Mouse (Mus musculus) left cerebral cortex, adult 11 months (tissue): Measurements from ENCODE around the gene Pde1b.

Source experiments
- DNase-seq: peaks from one replicate; pipeline ENCODE4 v3.0.0; 2022; ENCODE audit warnings: low spot score

Gene Pde1b

GRCm38 (mm10) chr15:103509317-103509716 lies 6.5 kb downstream of the Pde1b start:
- no peak for DNase-seq

DNA sequence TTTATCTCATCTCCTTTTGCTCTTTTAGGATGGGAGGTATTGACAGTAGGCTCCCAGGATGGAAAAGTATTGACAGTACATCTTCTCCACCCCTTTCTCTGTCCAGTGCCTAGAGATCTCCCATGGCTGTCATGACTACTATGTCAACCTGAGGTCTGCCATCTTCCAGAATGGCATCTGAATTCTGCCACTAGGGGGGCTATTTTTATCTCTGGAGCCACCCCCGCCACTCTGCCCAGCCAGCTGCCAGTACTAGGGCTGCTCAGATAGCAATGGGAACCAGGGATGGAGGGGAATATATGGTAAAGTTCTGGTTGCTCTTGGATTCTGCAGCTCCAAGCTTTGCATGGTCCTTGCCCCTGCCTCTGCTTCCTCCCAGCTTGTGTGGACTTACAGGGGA lies 8.8 kb downstream of the Pde1b start:
- no peak for DNase-seq

GRCm38 (mm10) chr15:103513621-103514031 lies 10.8 kb downstream of the Pde1b start:
- DNase-seq = no peak

DNA sequence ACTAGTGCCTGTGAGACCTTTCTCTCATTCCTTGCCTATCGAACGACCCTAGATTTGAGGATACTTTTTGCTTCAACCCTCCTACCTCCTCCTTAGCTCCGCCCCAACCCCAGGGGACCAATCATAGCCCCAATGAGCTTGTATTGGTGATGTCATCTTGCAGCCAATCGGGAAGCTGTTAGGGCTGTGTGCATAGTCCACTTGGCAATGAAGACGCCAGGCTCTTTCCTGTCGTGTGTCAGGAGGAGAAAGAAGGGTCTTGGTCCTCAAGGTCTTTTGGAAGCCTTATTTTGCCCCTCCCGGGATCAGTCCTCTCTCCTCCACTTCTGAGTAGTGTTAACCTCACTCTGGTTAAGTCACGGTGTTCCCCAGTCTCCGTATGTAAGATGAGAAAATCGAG lies 11.3 kb downstream of the Pde1b start:
- DNase-seq = peak; percentile 66

- DNase-seq = no peak
Observed at GRCm38 (mm10) chr15:103514914-103515313, 12.1 kb downstream of the Pde1b start.

DNA sequence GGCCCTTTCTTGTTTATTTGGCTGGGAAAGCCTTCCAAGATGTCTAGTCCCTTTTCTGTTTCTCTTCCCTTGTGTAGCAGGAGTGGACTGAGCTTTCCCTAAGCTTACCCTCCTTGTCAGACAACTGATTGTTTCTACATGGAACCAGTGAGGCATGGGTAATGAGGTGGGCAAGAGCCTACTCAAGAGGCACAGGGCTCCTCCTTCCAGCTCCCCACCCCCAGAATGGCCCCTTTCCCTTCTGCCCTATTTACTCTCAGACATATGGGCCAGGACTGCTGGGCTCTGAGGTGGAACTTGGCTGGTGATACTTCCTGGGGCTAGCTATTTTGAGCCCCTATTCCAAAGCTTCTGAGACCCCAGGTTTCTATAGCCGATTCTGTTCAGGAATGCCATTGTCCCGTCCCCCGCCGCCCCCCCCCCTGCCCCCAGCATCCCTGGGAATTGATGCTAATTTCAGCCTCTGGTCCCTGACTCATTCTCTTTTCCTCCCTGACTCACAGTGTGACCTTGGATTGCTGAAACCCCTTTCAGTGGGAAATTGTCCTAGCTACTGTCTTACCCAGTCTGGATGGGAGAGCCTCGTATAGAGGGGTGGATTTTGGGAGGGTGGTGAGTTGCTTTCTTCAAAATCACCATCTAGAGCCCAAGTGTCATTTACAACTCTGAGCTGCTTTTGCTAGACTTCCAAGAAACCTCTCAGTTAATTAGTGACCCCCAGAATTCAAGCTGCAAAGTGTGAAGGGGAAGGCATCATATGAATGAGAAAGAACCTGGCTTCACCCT lies 16.0 kb downstream of the Pde1b start:
- no peak for DNase-seq

DNA sequence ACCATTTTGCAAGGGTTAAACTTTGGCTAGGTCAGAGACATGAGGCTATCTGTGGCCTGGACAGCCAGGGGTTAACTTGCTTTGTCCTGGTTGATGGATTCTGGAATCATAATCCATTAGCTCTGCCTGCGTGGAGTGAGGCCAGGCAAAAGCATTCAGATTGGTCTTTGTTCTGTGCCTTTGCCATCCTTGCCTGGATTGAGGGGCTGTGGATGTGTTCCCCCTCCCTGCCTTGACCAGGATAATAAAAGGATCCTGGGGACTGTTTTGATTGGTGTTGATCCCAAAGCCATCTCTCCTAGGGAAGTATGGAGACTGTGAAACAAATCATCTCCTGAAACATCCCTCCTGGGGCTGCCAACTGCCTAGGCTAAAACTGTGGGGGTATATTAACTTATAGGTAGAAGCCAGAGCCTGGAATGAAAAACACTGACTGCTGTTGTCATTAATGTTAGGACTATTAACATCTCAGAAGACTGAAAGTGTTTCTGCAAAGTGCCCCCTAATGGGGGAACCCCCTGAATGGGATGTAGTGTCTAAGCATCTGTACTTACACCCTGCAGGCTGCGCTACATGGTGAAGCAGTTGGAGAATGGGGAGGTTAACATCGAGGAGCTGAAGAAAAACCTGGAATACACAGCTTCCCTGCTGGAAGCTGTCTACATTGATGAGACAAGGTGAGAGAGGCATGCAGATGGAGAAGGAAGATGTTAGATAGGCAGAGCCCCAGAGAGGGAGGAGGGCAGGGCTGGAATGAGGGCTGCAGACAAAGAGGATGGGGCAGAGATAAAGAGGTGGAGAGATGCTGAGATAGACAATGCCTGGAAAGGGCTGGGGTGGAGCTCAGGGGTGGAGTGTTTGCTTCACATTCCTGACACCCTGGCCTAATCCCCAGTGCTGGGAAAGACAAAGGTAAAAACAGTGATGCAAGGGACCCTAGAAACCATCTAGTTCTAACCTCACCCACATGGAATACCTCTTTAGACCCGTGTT lies 16.8 kb downstream of the Pde1b start:
- no peak for DNase-seq

GRCm38 (mm10) chr15:103522458-103523099 lies 19.7 kb downstream of the Pde1b start:
- DNase-seq = no peak

GRCm38 (mm10) chr15:103523156-103523555 lies 20.3 kb downstream of the Pde1b start:
- DNase-seq = no peak

GRCm38 (mm10) chr15:103530372-103530771 lies 27.5 kb downstream of the Pde1b start:
- no peak for DNase-seq

DNA sequence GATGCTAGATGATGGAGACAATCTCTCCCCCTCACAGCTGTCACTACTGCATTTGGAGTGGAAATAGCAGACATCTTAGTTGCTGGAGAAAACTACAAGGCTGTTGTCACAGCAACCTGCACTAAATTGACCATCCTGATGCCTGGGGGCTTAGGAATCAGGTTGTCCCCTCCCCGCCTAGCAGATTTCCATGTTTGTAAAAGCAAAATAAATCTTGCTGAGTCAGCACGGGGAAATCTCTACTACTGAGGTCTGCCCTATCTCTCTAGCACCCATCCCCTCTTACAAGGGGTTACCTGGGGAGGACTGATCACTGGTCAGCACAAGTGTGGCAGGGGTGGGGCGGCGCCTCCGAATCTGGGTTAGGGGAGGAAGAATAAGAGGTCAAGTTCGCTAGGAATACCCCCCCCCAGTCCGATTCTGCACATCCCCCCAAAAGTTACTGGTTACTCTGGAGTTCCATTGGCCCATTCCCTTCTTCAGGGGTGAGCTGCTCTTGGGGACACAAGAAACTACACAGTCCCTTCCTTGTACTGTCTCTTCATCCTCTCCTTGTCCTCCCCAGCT lies 31.3 kb downstream of the Pde1b start:
- no peak for DNase-seq

DNA sequence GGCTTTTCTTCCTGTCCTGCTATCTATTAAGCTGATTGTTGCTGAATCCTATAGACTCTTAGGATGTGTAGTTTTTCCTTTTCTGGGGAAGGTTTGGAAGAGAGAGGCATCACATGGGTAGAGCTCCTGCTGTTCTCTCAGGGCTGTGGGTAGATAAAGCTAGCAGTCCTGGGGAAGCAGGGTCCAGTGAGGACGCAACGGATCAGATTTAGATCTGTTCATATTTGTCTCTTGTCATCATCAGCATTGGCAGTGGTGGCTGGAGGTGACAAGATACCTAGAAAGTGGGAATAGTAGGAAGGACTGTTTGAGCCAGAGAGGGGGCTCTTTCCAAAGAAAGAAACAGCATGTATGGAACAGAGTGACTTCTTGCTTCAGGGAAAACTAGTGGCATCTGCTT lies 32.2 kb downstream of the Pde1b start:
- DNase-seq = no peak

DNA sequence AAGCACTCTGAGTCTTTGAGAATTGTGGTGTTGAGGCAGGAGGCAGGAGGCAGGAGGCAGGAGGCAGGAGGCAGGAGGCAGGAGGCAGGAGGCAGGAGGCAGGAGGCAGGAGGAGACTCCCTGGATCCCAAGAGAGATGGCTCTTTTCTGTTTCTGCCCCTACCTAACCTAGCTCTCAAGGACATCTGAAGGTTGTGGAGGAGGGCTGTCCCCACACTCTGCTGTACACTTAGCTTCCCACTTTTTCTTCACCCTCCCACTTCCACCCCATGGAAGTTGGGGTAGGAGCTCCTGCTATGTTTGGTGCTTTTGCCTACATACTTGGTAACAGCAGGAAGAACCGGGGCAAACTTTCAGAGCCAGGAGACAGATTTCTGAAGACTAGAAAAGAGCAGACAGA lies 33.0 kb downstream of the Pde1b start:
- DNase-seq = no peak

GRCm38 (mm10) chr15:103536456-103536855 lies 33.6 kb downstream of the Pde1b start:
- no peak for DNase-seq

GRCm38 (mm10) chr15:103537011-103537821 lies 34.4 kb downstream of the Pde1b start:
- DNase-seq = no peak

DNA sequence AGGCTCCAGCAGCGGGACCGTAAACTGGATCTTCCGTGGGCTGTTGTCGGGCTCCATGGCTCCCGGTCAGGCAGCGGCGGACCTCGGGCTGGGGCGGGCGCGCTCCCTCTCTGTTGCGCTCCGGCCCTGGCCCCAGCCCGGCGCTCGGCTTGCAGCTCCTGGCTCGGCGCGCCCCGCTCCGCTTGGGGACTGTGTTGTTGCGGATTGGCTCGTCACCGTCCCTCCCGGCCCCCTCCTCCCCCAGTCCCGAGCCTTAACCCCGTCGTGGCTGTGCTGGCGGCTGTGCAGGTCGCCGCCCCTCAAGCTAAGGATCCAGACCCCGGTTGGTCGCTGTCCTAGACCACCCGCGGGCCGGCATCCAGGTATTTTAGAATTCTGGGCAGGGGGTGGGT lies 35.0 kb downstream of the Pde1b start, which contains the start of gene Ppp1r1a:
TSS of gene Ppp1r1a (minus strand) at position 182 of the 392 bp plus-strand sequence.
- no peak for DNase-seq

GRCm38 (mm10) chr15:103539259-103539658 lies 36.4 kb downstream of the Pde1b start:
- DNase-seq = no peak

- DNase-seq = no peak
Observed at GRCm38 (mm10) chr15:103540646-103541045, 37.8 kb downstream of the Pde1b start.

DNA sequence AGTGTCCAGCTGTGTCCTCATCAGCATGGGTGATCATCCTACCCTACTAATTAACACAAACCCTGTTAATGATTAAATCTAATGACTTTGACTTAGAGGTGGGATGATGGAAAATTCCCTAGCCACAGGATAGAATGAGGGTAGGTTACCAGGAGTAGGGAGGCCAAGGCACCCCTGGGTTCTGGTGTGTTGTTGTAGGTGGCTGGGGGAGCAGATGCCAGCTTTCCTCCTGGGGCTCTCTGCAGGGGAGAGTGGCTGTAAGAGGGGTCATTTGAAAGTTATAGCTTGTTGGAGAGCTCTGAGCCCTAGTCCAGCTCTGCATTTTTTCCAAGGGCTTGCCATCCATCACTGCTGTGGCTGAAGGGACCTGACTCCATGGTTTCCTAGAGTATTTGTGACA lies 39.7 kb downstream of the Pde1b start:
- DNase-seq = no peak

GRCm38 (mm10) chr15:103547983-103548382 lies 45.1 kb downstream of the Pde1b start:
- DNase-seq = no peak

DNA sequence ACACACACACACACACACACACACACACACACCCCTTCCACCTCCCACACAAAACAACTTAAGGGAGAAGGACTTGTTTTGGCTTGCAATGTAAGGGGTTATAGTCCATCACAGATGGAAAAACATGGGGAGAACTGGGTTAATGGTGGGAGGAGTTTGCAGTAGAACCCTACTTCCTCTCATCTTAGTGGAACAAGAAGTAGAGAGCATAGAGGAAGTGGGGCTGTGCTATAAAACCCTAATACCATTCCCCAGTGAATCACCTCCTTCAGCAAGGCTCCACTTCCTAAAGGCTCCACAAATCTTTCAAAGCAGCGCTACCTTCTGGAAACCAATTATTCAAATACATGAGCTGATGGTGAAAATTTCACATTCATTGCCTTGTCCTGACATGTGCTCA lies 46.6 kb downstream of the Pde1b start:
- DNase-seq = no peak
